Mouse (Mus musculus): Measurements from ENCODE around the gene Wwp2. TPM values are rescaled to one million over a fixed set of nuclear protein-coding genes. Genes with fewer than 3 reads are reported as not detected.
A peak's percentile ranks its signal among the peaks of the same experiment; 100 is the strongest.

The Wwp2 gene
- polyA plus RNA-seq, 1 experiment from 2014 or later, result 44.8 TPM

- Histone ChIP-seq H3K27ac (ENCODE audit: low read length) (no peak overlapping the region), H3K9me3 (ENCODE audit: low read length) (no peaks in the 10 kb centered on the region), H3K36me3 (ENCODE audit: insufficient read depth, low read length) (no peaks in the 10 kb centered on the region), H3K27me3 (ENCODE audit: insufficient read depth, low read length) (no peaks in the 10 kb centered on the region), H3K4me3 (ENCODE audit: low read length) (no peak overlapping the region), H3K4me1 (ENCODE audit: insufficient read depth, low read length) (peaks cover 19% of the 10 kb centered on the region), H3K4me2 (replicated peaks; ENCODE audit: low read depth, low read length) (no peak overlapping the region), H3K9ac (replicated peaks; ENCODE audit: low read length) (no peak overlapping the region)
- 69% methylated on average over 1 of the region's 1 CpGs for WGBS
- no peak for ATAC-seq (ENCODE audit: low FRiP score, low TSS enrichment)
These were observed 62.2 kb downstream of the Wwp2 start for GRCm38 (mm10) chr8:107498390-107498789.

- Histone ChIP-seq H3K4me3 (ENCODE audit: low read length) (no peak overlapping the region), H3K36me3 (ENCODE audit: insufficient read depth, low read length) (no peaks in the 10 kb centered on the region), H3K4me2 (replicated peaks; ENCODE audit: low read depth, low read length) (no peak overlapping the region), H3K27me3 (ENCODE audit: insufficient read depth, low read length) (no peaks in the 10 kb centered on the region), H3K4me1 (ENCODE audit: insufficient read depth, low read length) (peaks cover 21% of the 10 kb centered on the region), H3K9me3 (ENCODE audit: low read length) (no peaks in the 10 kb centered on the region), H3K9ac (replicated peaks; ENCODE audit: low read length) (no peak overlapping the region), H3K27ac (ENCODE audit: low read length) (no peak overlapping the region)
- ATAC-seq (ENCODE audit: low FRiP score, low TSS enrichment), result no peak
- WGBS, result 62% methylated on average over 8 of the region's 8 CpGs
These were observed 62.6 kb downstream of the Wwp2 start for GRCm38 (mm10) chr8:107498806-107499205.

- Histone ChIP-seq H3K27ac (ENCODE audit: low read length) (no peak overlapping the region), H3K4me2 (replicated peaks; ENCODE audit: low read depth, low read length) (no peak overlapping the region), H3K4me1 (ENCODE audit: insufficient read depth, low read length) (peaks cover 25% of the 10 kb centered on the region), H3K4me3 (ENCODE audit: low read length) (no peak overlapping the region), H3K9me3 (ENCODE audit: low read length) (no peaks in the 10 kb centered on the region), H3K27me3 (ENCODE audit: insufficient read depth, low read length) (no peaks in the 10 kb centered on the region), H3K9ac (replicated peaks; ENCODE audit: low read length) (no peak overlapping the region), H3K36me3 (ENCODE audit: insufficient read depth, low read length) (no peaks in the 10 kb centered on the region)
- 86% methylated on average over 3 of the region's 3 CpGs for WGBS
- no peak for ATAC-seq (ENCODE audit: low FRiP score, low TSS enrichment)
These were observed 63.4 kb downstream of the Wwp2 start for GRCm38 (mm10) chr8:107499519-107499918.

- Histone ChIP-seq H3K4me3 (ENCODE audit: low read length) (no peak overlapping the region), H3K27me3 (ENCODE audit: insufficient read depth, low read length) (no peaks in the 10 kb centered on the region), H3K4me2 (replicated peaks; ENCODE audit: low read depth, low read length) (no peak overlapping the region), H3K27ac (ENCODE audit: low read length) (no peak overlapping the region), H3K9ac (replicated peaks; ENCODE audit: low read length) (no peak overlapping the region), H3K36me3 (ENCODE audit: insufficient read depth, low read length) (peaks cover 6% of the 10 kb centered on the region; the same call in 1 of the 2 replicates), H3K4me1 (ENCODE audit: insufficient read depth, low read length) (peaks cover 27% of the 10 kb centered on the region), H3K9me3 (ENCODE audit: low read length) (no peaks in the 10 kb centered on the region)
- 75% methylated on average over 8 of the region's 8 CpGs for WGBS
- no peak for ATAC-seq (ENCODE audit: low FRiP score, low TSS enrichment)
These were observed 66.2 kb downstream of the Wwp2 start for GRCm38 (mm10) chr8:107502407-107502806.

- no peaks in the 10 kb centered on the region for H3K9me3 ChIP-seq (ENCODE audit: low read length)
- no peak overlapping the region for H3K9ac ChIP-seq (replicated peaks; ENCODE audit: low read length)
- no peak overlapping the region for H3K4me2 ChIP-seq (replicated peaks; ENCODE audit: low read depth, low read length)
- ATAC-seq (ENCODE audit: low FRiP score, low TSS enrichment), result peak; percentile 24; the same call in 1 of the 2 replicates
- no peaks in the 10 kb centered on the region for H3K27me3 ChIP-seq (ENCODE audit: insufficient read depth, low read length)
- no peak overlapping the region for H3K4me3 ChIP-seq (ENCODE audit: low read length)
- H3K4me1 ChIP-seq (ENCODE audit: insufficient read depth, low read length), result peaks cover 23% of the 10 kb centered on the region
- 61% methylated on average over 3 of the region's 3 CpGs for WGBS
- H3K36me3 ChIP-seq (ENCODE audit: insufficient read depth, low read length), result peaks cover 6% of the 10 kb centered on the region; the same call in 1 of the 2 replicates
- H3K27ac ChIP-seq (ENCODE audit: low read length), result no peak overlapping the region
These were observed 66.8 kb downstream of the Wwp2 start for GRCm38 (mm10) chr8:107502922-107503321.

GRCm38 (mm10) chr8:107503354-107503753, 67.2 kb downstream of the Wwp2 start:
- no peak overlapping the region for H3K4me2 ChIP-seq (replicated peaks; ENCODE audit: low read depth, low read length)
- H3K4me1 ChIP-seq (ENCODE audit: insufficient read depth, low read length), result peaks cover 23% of the 10 kb centered on the region
- no peak overlapping the region for H3K9ac ChIP-seq (replicated peaks; ENCODE audit: low read length)
- H3K4me3 ChIP-seq (ENCODE audit: low read length), result no peak overlapping the region
- H3K27ac ChIP-seq (ENCODE audit: low read length), result no peak overlapping the region; the same call in 1 of the 2 replicates
- ATAC-seq (ENCODE audit: low FRiP score, low TSS enrichment), result peak; percentile 74
- WGBS, result 2% methylated on average over 6 of the region's 6 CpGs
- H3K27me3 ChIP-seq (ENCODE audit: insufficient read depth, low read length), result no peaks in the 10 kb centered on the region
- no peaks in the 10 kb centered on the region for H3K9me3 ChIP-seq (ENCODE audit: low read length)
- H3K36me3 ChIP-seq (ENCODE audit: insufficient read depth, low read length), result peaks cover 6% of the 10 kb centered on the region; the same call in 1 of the 2 replicates

GRCm38 (mm10) chr8:107504239-107504985, 68.2 kb downstream of the Wwp2 start:
- peaks cover 6% of the 10 kb centered on the region; the same call in 1 of the 2 replicates for H3K36me3 ChIP-seq (ENCODE audit: insufficient read depth, low read length)
- H3K4me1 ChIP-seq (ENCODE audit: insufficient read depth, low read length), result peaks cover 23% of the 10 kb centered on the region
- WGBS, result 78% methylated on average over 13 of the region's 13 CpGs
- no peak overlapping the region for H3K9ac ChIP-seq (replicated peaks; ENCODE audit: low read length)
- H3K4me2 ChIP-seq (replicated peaks; ENCODE audit: low read depth, low read length), result no peak overlapping the region
- H3K9me3 ChIP-seq (ENCODE audit: low read length), result no peaks in the 10 kb centered on the region
- no peak overlapping the region for H3K4me3 ChIP-seq (ENCODE audit: low read length)
- no peak overlapping the region for H3K27ac ChIP-seq (ENCODE audit: low read length)
- ATAC-seq (ENCODE audit: low FRiP score, low TSS enrichment), result no peak
- H3K27me3 ChIP-seq (ENCODE audit: insufficient read depth, low read length), result no peaks in the 10 kb centered on the region

- peaks cover 23% of the 10 kb centered on the region for H3K4me1 ChIP-seq (ENCODE audit: insufficient read depth, low read length)
- no peak overlapping the region for H3K27ac ChIP-seq (ENCODE audit: low read length)
- H3K36me3 ChIP-seq (ENCODE audit: insufficient read depth, low read length), result peaks cover 6% of the 10 kb centered on the region; the same call in 1 of the 2 replicates
- WGBS, result 76% methylated on average over 4 of the region's 4 CpGs
- H3K9me3 ChIP-seq (ENCODE audit: low read length), result no peaks in the 10 kb centered on the region
- no peak overlapping the region for H3K4me2 ChIP-seq (replicated peaks; ENCODE audit: low read depth, low read length)
- ATAC-seq (ENCODE audit: low FRiP score, low TSS enrichment), result no peak
- no peaks in the 10 kb centered on the region for H3K27me3 ChIP-seq (ENCODE audit: insufficient read depth, low read length)
- H3K4me3 ChIP-seq (ENCODE audit: low read length), result no peak overlapping the region
- H3K9ac ChIP-seq (replicated peaks; ENCODE audit: low read length), result no peak overlapping the region
These were observed 69.1 kb downstream of the Wwp2 start for GRCm38 (mm10) chr8:107505271-107505670.

- H3K36me3 ChIP-seq (ENCODE audit: insufficient read depth, low read length), result peaks cover 6% of the 10 kb centered on the region; the same call in 1 of the 2 replicates
- no peak overlapping the region for H3K4me3 ChIP-seq (ENCODE audit: low read length)
- no peak overlapping the region for H3K4me2 ChIP-seq (replicated peaks; ENCODE audit: low read depth, low read length)
- no peak overlapping the region for H3K27ac ChIP-seq (ENCODE audit: low read length)
- no peak for ATAC-seq (ENCODE audit: low FRiP score, low TSS enrichment)
- no peaks in the 10 kb centered on the region for H3K27me3 ChIP-seq (ENCODE audit: insufficient read depth, low read length)
- peaks cover 23% of the 10 kb centered on the region for H3K4me1 ChIP-seq (ENCODE audit: insufficient read depth, low read length)
- no peak overlapping the region for H3K9ac ChIP-seq (replicated peaks; ENCODE audit: low read length)
- H3K9me3 ChIP-seq (ENCODE audit: low read length), result no peaks in the 10 kb centered on the region
- whole genome bisulfite sequencing, result 93% methylated on average over 1 of the region's 1 CpGs
These were observed 70.9 kb downstream of the Wwp2 start for GRCm38 (mm10) chr8:107507019-107507418.

- H3K4me3 ChIP-seq (ENCODE audit: low read length), result no peak overlapping the region
- no peak overlapping the region for H3K27ac ChIP-seq (ENCODE audit: low read length)
- no peak overlapping the region for H3K4me2 ChIP-seq (replicated peaks; ENCODE audit: low read depth, low read length)
- peaks cover 6% of the 10 kb centered on the region; the same call in 1 of the 2 replicates for H3K36me3 ChIP-seq (ENCODE audit: insufficient read depth, low read length)
- no peak overlapping the region for H3K9ac ChIP-seq (replicated peaks; ENCODE audit: low read length)
- no peak for ATAC-seq (ENCODE audit: low FRiP score, low TSS enrichment)
- H3K9me3 ChIP-seq (ENCODE audit: low read length), result no peaks in the 10 kb centered on the region
- H3K4me1 ChIP-seq (ENCODE audit: insufficient read depth, low read length), result no peaks in the 10 kb centered on the region
- H3K27me3 ChIP-seq (ENCODE audit: insufficient read depth, low read length), result no peaks in the 10 kb centered on the region
- 89% methylated on average over 5 of the region's 5 CpGs for WGBS
These were observed 74.0 kb downstream of the Wwp2 start for GRCm38 (mm10) chr8:107510204-107510603.

All from kidney, embryonic 16.5 days (tissue).